Mouse (Mus musculus) brain, embryonic 14.5 days (tissue): Measurements from ENCODE around the gene Lamtor3. TPM values are rescaled to one million over a fixed set of nuclear protein-coding genes. Genes with fewer than 3 reads are reported as not detected.
"Not testable (repeated sequence)": the region's sequence is repeated elsewhere in the genome, so short reads cannot be mapped to it uniquely, and the experiment has no call there.

ENCODE experiments used
- DNase-seq: peaks from one replicate; pipeline ENCODE4 v3.0.0-alpha.2; 2011; ENCODE audit warnings: low read depth
- CTCF ChIP-seq: fragments of 200-500 bp; IDR thresholded peaks from 2 replicates; pipeline ENCODE4 v1.5.1; 2012; ENCODE audit warnings: inconsistent platforms, mild to moderate bottlenecking, moderate library complexity, borderline replicate concordance; ENCODE audit not compliant: insufficient read depth, insufficient read length; ENCODE audit errors: extremely low read depth
- POLR2A ChIP-seq: fragments of 200-500 bp; IDR thresholded peaks from 2 replicates; pipeline ENCODE4 v1.6.1; 2012; ENCODE audit warnings: mild to moderate bottlenecking, inconsistent platforms, borderline replicate concordance; ENCODE audit not compliant: poor library complexity, insufficient read depth, insufficient read length, severe bottlenecking; ENCODE audit errors: extremely low read depth
- polyA plus RNA-seq: library from polyadenylated mRNA; depleted of rRNA; stranded (reverse); fragments of >200 nt; gene quantifications from 2 replicates; pipeline ENCODE4 v1.2.3, GENCODE M21; 2012

Gene Lamtor3
- polyA plus RNA-seq, 1 experiment, result 77.3 TPM

DNA sequence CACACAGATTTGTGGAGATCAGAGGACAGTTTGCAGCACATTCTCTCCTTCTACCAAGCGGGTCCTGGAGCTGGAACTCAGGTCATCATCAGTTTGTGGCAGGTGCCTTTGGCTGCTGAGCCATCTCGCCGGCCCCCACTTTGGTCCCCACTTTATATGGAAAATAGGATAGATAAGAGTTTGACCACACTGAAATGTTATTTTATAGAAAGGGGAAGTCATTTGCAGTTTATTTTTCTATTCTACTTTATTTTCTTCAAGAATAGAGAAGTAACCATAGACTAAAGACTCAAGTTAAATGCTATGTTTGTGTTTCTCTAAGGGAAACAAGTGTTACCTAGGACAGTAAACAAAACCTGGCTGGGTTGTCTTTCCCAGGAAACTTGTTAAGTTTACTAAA lies 21.4 kb upstream of the Lamtor3 start:
- TF ChIP-seq CTCF (no peak), POLR2A (no peak)
- no peak for DNase-seq

DNA sequence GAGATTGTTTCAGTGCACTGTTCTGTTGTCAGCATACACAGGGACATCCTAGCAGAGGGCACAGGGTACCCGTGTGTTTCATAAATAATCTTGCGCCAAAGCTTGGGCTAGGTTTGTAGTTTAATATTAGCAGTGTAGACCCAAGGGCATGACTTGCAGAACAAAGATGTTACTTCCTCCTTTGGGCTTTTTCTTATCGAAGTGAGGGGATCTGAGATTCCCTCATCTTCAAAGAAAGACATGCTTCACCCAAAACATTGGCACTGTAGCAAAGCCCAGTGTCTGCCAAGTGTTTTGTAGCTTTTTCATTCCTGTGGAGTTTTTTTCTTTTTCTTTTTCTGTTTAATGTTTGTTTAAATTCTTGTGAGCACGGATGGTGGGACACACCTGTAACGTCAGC lies 20.6 kb upstream of the Lamtor3 start:
- no peak for DNase-seq
- TF ChIP-seq CTCF, result no peak
- no peak for TF ChIP-seq POLR2A

DNA sequence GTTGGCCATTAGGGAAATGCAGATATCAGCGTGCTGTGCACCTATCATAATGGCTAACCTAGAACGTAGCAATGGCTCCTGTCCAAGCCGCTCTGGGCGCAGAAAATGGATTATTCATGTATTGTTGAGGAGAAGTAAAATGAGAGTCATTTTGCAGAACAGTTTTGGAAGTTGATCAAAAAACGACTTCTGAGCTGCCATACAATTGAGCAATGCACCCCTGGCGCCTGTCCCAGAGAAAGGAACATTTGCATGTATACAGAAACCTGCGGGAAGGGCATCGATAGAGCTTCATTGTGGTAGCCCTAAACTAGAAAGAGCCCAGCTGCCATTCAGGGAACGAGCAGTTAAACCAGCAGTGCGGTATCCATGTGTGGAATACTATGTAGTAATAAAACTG lies 18.2 kb upstream of the Lamtor3 start:
- TF ChIP-seq POLR2A (no peak), CTCF (no peak)

DNA sequence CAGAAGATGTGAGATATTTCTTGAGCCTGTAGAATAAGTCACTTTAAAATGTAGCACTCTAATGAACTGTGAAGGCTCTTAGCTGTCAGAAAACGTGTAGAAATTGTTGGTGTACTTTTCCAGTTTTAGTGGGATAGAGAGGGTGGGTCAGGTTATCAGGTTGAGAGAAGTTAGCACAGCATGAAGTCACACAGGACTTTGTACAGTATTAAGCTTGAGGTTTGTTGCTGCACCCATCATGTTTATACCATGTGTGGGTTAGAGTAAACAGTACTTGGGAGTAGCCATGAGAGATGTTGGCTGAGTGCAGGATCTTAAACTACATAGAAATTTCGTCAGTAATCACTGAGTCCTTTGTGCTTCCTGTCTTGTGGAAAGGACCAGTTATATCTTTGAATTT lies 5.2 kb upstream of the Lamtor3 start:
- no peak for TF ChIP-seq CTCF
- no peak for TF ChIP-seq POLR2A
- DNase-seq, result no peak

More for the DNA sequence above, 18.2 kb upstream of the Lamtor3 start:
- peak; percentile 83 for DNase-seq

DNA sequence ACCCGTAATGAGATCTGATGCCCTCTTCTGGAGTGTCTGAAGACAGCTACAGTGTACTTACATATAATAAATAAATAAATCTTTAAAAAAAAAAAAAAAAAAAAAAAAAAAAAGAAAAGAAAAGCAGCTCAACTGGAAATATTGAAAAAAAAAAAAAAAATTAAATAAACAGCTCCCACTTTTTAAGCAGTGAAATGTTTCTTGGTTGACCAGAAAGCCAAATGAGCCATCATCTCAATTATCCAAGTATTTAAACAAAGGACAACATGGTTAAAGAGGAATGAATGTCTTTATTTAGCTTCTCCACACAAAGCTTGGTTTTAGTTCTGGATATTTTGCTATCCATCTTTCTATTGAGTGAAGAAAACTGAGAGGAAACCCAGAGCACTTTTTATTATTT lies 3.7 kb upstream of the Lamtor3 start:
- not testable (repeated sequence) for DNase-seq

DNA sequence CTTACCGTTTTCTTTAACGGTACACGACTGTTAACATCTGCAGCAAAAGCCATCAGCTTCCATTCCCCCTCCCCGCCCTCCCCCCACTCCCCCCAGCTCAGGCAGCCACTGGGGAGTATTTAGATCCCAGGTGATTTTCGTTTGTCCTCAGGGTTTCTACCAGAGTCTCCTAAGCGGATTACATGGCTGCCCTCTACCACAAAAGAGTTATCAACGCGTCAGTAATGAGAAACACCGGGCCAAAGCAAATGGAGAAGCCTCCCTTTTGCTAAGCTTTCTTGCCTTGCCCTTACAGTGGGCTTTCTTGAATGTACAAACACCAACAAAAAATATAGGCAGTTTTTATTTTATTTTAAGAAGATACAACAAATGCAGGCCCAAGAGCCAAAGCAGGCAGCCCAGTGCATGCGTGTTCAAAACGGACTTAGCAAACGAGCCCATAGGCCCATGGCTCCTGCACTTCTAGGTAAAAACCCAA lies 573 bp upstream of the Lamtor3 start:
- DNase-seq, result no peak
- TF ChIP-seq CTCF (no peak), POLR2A (no peak)

DNA sequence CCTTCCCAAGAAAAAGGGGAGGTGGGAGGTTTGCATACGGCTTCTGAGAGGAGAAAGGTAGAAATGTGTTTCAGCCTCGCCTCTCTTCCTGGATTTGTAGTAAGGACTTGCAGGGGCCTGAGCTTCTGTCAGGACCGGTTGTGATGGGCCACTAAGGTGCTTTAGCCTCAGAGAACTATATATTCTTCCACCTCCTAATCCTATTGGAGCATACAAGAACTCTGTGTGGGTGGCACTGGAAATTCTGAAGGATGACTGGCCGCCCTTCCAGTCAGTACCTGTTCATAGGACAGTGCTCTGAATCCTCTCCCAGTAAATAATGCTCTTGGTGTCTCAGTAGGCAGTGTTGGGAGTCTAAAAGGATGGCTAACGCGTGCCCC lies 616 bp downstream of the Lamtor3 start:
- peak; percentile 38 for DNase-seq
- TF ChIP-seq POLR2A, result no peak
- TF ChIP-seq CTCF, result no peak

DNA sequence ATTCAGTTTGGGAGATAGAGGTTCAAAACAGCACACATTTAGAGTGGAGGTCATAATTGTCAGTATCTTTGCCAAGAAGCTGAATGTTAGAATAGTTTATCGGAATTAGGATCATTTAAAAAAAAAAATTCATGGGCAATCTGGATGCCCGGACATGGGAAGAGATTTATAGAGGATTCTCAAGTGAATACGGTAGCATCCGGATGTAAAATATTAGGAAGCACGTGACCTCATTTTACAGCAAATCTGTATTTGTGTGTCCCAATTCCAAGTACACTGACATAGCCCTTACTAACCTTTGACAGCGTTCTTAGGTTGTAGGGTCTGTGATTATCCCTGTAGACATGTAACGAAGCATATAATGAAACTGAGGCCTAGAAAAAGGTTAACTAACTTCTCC lies 1.1 kb downstream of the Lamtor3 start:
- TF ChIP-seq CTCF, result no peak
- no peak for DNase-seq

DNA sequence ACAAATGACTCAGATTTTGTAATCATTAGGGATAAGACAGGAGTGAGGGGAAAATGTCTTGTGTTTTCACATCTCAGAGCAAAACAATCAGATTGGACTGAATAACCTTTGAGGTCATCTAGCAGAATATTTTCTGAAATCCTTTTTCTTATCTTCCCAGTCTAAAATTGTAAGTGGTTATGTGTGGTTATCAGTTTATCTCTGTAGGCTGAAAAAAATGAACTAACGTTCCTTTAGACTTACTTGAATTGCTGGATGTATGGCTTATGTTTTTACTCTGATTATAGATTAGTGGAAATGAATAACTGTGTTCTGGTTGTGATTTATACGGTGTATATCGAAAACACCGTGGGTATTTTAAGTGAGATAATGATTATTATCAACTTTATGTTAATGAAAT lies 2.3 kb downstream of the Lamtor3 start:
- no peak for DNase-seq
- no peak for TF ChIP-seq POLR2A
- TF ChIP-seq CTCF, result no peak

DNA sequence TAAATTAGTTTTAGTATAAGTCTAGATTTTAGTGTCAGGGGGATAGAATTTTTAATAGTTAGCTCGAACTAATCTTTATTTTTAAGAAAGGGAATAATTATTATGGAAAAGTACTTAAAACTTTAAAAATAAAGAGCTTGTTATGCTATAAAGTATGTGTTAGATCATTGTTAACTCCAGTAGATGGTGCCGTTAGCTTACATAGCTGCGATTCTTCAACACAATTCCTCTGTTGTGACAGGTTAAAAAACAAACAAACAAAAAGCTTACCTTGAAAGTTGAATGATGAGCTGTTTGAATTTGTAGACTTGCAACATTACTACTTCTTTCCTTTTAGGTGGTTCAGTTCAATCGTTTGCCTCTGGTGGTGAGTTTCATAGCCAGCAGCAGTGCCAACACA lies 8.7 kb downstream of the Lamtor3 start:
- DNase-seq, result peak; percentile 12

DNA sequence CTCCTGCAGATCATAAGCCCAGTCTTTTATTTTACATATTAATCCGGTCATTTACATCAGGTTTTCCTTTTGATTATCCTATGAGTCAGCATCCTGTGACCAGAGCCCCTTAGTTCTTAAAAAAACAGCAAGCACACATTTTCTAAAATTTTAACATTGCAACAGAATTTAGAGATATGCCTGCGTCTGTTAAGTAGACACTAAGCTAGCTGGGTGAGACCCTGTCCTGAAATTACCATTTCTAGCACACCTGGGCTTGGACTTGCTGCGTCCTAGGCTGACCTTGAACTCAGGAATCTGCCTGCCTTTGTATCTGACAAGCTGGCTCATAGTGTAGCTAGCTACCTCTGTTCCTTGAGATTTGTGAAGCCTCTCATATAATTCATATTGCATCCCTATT lies 11.6 kb downstream of the Lamtor3 start:
- DNase-seq, result no peak
- TF ChIP-seq CTCF, result no peak
- TF ChIP-seq POLR2A, result no peak

More for the DNA sequence above, 8.7 kb downstream of the Lamtor3 start:
- TF ChIP-seq POLR2A (no peak), CTCF (no peak)

DNA sequence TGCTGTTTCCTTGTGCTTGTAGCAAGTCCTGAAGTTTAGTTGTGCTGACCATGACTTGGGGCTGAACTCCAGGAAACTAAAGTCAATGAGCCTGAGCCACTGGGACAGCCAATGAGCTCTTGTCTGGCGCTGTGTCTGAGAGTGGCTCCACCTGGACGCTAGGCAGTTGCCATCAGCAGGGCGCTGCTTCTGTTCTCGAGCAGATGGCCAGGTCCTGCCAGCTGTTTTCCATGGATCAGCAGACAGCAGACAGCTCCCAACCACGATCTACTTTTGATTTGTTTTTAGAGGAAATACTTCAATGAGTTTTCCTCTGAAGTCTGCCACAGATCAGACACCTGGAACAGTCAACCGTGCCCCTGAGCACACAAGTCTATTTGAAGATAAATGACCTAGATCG lies 14.4 kb downstream of the Lamtor3 start:
- peak; percentile 7 for DNase-seq
- TF ChIP-seq POLR2A (no peak), CTCF (no peak)

DNA sequence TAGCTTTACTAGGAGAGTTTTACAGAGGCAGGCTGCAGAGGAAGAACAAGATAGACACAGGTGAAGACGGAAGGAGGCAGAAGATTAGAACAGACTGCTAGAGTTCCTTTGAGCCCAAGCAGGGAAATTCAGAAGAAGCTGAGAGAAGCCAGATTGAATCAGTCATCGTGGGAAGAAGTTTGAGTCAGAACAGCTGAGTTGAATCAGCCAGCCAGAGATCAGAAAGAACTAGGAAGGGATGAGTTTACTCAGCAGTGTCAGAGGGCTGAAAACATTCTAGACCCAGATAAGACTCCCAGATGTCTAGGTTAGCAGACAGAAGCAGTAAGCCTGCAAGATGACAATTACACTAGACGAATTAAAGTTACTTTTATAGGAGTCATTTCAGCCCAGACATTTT lies 15.7 kb downstream of the Lamtor3 start:
- no peak for DNase-seq
- no peak for TF ChIP-seq CTCF
- TF ChIP-seq POLR2A, result no peak

DNA sequence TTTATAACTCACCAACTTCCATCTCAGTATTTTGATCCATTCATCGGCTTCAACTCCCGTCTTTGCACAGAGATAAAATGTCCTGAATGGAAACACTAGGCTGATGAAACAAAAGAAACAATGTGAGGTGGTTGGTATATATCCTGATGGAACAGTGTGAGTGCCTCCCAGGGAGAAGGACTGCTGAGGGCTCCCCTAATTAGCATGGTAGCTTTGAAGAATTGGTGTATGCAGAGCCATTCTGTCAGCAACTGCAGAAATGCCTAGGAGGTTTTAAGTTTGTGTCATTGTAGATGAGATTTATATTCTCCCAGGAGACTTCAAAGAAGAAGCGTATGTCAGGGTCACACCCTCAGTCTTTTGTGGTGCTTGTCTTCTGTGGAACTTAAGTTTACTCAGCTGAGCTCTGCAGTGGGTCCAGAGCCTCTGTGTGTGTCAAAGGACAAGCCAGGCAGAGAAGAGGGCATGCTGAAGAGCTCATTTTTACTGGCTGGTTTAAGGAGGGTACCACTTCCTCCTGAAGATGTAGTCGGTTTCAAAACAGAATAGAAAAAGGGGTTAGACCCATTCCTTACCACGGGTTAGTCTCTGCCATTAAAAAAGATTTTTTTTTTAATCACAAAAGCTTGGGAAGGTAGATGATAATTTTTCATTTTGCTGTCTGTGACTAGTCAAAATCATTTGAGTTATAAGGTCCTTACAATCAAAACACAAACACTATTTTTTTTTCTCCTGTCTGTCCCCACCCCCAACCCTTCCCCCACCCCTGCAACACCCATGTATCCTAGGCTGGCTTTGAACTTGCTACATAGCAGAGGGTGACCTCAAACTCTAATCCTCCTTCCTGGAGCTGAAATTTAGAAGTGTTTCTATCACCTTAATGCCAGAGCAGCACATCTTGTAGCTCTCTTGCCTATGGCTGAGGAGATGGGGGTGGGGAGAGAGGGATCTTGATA lies 17.5 kb downstream of the Lamtor3 start:
- peak; percentile 24 for DNase-seq
- TF ChIP-seq CTCF, result no peak
- no peak for TF ChIP-seq POLR2A
